Mouse (Mus musculus): ENCODE data around the gene Sertad3. TPM values are rescaled to one million over a fixed set of nuclear protein-coding genes. Genes with fewer than 3 reads are reported as not detected.
A peak's percentile ranks its signal among the peaks of the same experiment; 100 is the strongest.

Gene Sertad3
- total RNA-seq, 2 experiments from 2014 or later = 3.8 to 7.3 TPM

GRCm38 (mm10) chr7:27467648-27468047 is 5.9 kb upstream of the Sertad3 start:
- no peak for DNase-seq

- DNase-seq = no peak
Observed at GRCm38 (mm10) chr7:27471390-27472120, 2.0 kb upstream of the Sertad3 start.

GRCm38 (mm10) chr7:27472596-27472995 is 972 bp upstream of the Sertad3 start:
- no peak for DNase-seq

- no peak for DNase-seq
Observed at GRCm38 (mm10) chr7:27473835-27474489, 394 bp downstream of the Sertad3 start.

- peak; percentile 98 for DNase-seq
Observed at GRCm38 (mm10) chr7:27474490-27474954, 954 bp downstream of the Sertad3 start.

GRCm38 (mm10) chr7:27475596-27475995 is 2.0 kb downstream of the Sertad3 start:
- DNase-seq = no peak

GRCm38 (mm10) chr7:27476098-27476635 is 2.6 kb downstream of the Sertad3 start:
- DNase-seq = no peak

GRCm38 (mm10) chr7:27478561-27478960 is 5.0 kb downstream of the Sertad3 start:
- no peak for DNase-seq

- DNase-seq = no peak
Observed at GRCm38 (mm10) chr7:27479750-27480149, 6.2 kb downstream of the Sertad3 start.

- DNase-seq = no peak
Observed at GRCm38 (mm10) chr7:27480506-27480905, 6.9 kb downstream of the Sertad3 start.

GRCm38 (mm10) chr7:27480927-27481626 is 7.5 kb downstream of the Sertad3 start:
- DNase-seq = no peak

GRCm38 (mm10) chr7:27481627-27481969 is 8.0 kb downstream of the Sertad3 start:
- peak; percentile 97 for DNase-seq

GRCm38 (mm10) chr7:27483860-27484259 is 10.3 kb downstream of the Sertad3 start:
- no peak for DNase-seq

GRCm38 (mm10) chr7:27486102-27486769 is 12.7 kb downstream of the Sertad3 start:
- no peak for DNase-seq

- DNase-seq = peak; percentile 100
Observed at GRCm38 (mm10) chr7:27486770-27487697, 13.5 kb downstream of the Sertad3 start, which contains the start of gene Sertad1. TSS of gene Sertad1 (plus strand) at chr7:27486910.

- DNase-seq = peak; percentile 56
Observed at GRCm38 (mm10) chr7:27487740-27488268, 14.2 kb downstream of the Sertad3 start.

- DNase-seq = no peak
Observed at GRCm38 (mm10) chr7:27489270-27489869, 15.8 kb downstream of the Sertad3 start.

- no peak for DNase-seq
Observed at GRCm38 (mm10) chr7:27490227-27490542, 16.6 kb downstream of the Sertad3 start.

GRCm38 (mm10) chr7:27490543-27491329 is 17.2 kb downstream of the Sertad3 start:
- DNase-seq = peak; percentile 96

GRCm38 (mm10) chr7:27491856-27492255 is 18.3 kb downstream of the Sertad3 start:
- no peak for DNase-seq
